26 mouse cellular contexts compared by ENCODE assay signal in the genomic region with DNA sequence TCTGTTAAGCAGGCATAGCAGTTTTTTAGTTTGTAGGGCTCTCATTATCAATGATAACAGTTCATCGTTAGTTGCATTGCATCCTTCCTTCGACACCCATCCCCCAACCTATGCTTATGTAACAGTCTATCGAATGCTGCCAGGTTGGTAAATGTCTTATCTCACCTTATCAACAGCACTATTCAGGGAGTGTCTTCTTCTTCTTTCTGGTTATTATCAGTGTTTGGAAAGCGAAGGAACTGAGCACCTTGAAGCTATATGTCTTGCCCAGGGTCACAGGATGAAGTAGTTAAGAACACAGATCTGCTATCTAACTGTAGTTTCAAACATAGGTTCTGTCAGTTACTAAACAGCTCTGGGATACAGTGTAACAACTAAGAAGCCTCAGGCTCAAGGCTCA. TPM values are rescaled to one million over a fixed set of nuclear protein-coding genes. Genes with fewer than 3 reads are reported as not detected.
DNase-seq lines count a peak whose midpoint lies in the region; ATAC-seq and TF ChIP-seq lines count a peak whose summit lies in the region.
"Had no signal": no experiment of that assay in that cellular context is flagged by ENCODE, and none has a peak within 500 bp of the region (broad histone marks: within the 10 kb centered on the region; RNA-seq: fewer than 3 reads in every experiment).

No protein-coding gene starts in this region.

- H3K27ac ChIP-seq in liver, postnatal 0 days (ENCODE audit: low read depth): no peak overlapping the region
- peak overlapping the region; percentile 89 for H3K27ac ChIP-seq in MEL (ENCODE audit: control insufficient read depth, low read depth, low read length)
- H3K27ac ChIP-seq: hindbrain, embryonic 12.5 days; hindbrain, embryonic 15.5 days had no signal

- peaks cover 64% of the 10 kb centered on the region for H3K27me3 ChIP-seq in liver, postnatal 0 days (ENCODE audit: insufficient read depth, low read length)
- H3K27me3 ChIP-seq in G1E (ENCODE audit: insufficient read depth, low read length) (no peaks in the 10 kb centered on the region), MEL (ENCODE audit: control insufficient read depth in 1 of 2, insufficient read depth in 2 of 2, low read length in 2 of 2) (no peaks in the 10 kb centered on the region)
- H3K27me3 ChIP-seq: Patski had no signal

- no peaks in the 10 kb centered on the region for H3K4me1 ChIP-seq in liver, postnatal 0 days (ENCODE audit: insufficient read depth)
- H3K4me1 ChIP-seq in G1E (ENCODE audit: insufficient read depth, low read depth, low read length) (peaks cover 71% of the 10 kb centered on the region), MEL (ENCODE audit: control insufficient read depth in 1 of 2, insufficient read depth in 2 of 2, low read length in 2 of 2) (peaks cover 34 to 40% of the 10 kb centered on the region in 2 experiments)

- no peak overlapping the region for H3K4me2 ChIP-seq in liver, postnatal 0 days (ENCODE audit: low read depth, low read length)
- H3K4me2 ChIP-seq: heart, embryonic 11.5 days; hindbrain, embryonic 12.5 days; hindbrain, embryonic 15.5 days had no signal

- no peaks in the 10 kb centered on the region for H3K9me3 ChIP-seq in liver, postnatal 0 days (ENCODE audit: low read length)
- H3K9me3 ChIP-seq in G1E (replicated peaks) (no peaks in the 10 kb centered on the region), MEL (replicated peaks; ENCODE audit: insufficient read depth, low read length) (no peaks in the 10 kb centered on the region)
- H3K9me3 ChIP-seq: hindbrain, embryonic 12.5 days; hindbrain, embryonic 15.5 days had no signal

- no peak for TF ChIP-seq POLR2A in MEL (IDR thresholded peaks at IDR 0.05; ENCODE audit: control insufficient read depth in 1 of 2, insufficient read depth in 1 of 2, low read depth in 1 of 2, low read length in 2 of 2, poor library complexity in 1 of 2)

- TF ChIP-seq CTCF in liver, postnatal 0 days (IDR thresholded peaks at IDR 0.05; ENCODE audit: low read depth): no peak
- TF ChIP-seq CTCF in G1E (IDR thresholded peaks at IDR 0.05; ENCODE audit: low read depth, low read length) (no peak), MEL (IDR thresholded peaks at IDR 0.05 in 2 of 3, conservative IDR thresholded peaks at IDR 0.05 in 1 of 3; ENCODE audit: control insufficient read depth in 1 of 3, insufficient read depth in 1 of 3, low read depth in 2 of 3, low read length in 3 of 3, poor library complexity in 1 of 3, severe bottlenecking in 1 of 3) (no peak)

- H3K4me3 ChIP-seq in liver, postnatal 0 days (ENCODE audit: low read depth, low read length): no peak overlapping the region
- H3K4me3 ChIP-seq in G1E (ENCODE audit: low read depth, low read length): no peak overlapping the region; the same call in 1 of the 2 replicates
- no peak overlapping the region for H3K4me3 ChIP-seq in MEL (ENCODE audit: control insufficient read depth in 1 of 2, insufficient read depth in 1 of 2, low read depth in 2 of 2, low read length in 2 of 2)
- H3K4me3 ChIP-seq: gastrocnemius, adult 2 months; hindbrain, embryonic 12.5 days; hindbrain, embryonic 15.5 days had no signal

- no peak overlapping the region for H3K9ac ChIP-seq in liver, postnatal 0 days (replicated peaks)
- no peak overlapping the region; the same call in 1 of the 2 replicates for H3K9ac ChIP-seq in MEL (ENCODE audit: control insufficient read depth, low read depth, low read length, poor library complexity, severe bottlenecking)
- H3K9ac ChIP-seq: forebrain, postnatal 0 days; hindbrain, embryonic 12.5 days; hindbrain, embryonic 15.5 days had no signal

- no peak for DNase-seq in liver, postnatal 0 days
- no peak for DNase-seq in liver
- peak; percentile 23 for DNase-seq in G1E (ENCODE audit: low spot score)
- peak; percentile 73 for DNase-seq in MEL (ENCODE audit: low read depth, low spot score)
- DNase-seq in right cerebral cortex, postnatal 25 days: no peak
- DNase-seq: cerebellum, adult 11 months; cerebellum, adult 2 months; cerebellum, adult 9-11 months; cerebellum, postnatal 25 days; forebrain, postnatal 0 days; gastrocnemius, postnatal 14 days; heart, adult 11 months had no signal

- ATAC-seq in liver, postnatal 0 days: peak; percentile 21; the same call in 1 of the 2 replicates
- peak; percentile 78 for ATAC-seq in G1E (ENCODE audit: extremely low read depth, insufficient number of reproducible peaks, low FRiP score, poor library complexity, severe bottlenecking)
- no peak for ATAC-seq in erythroblast, adult 5-6 weeks (replicated peaks; ENCODE audit: low FRiP score, poor library complexity, severe bottlenecking)
- ATAC-seq: CD4-positive, CD25-positive, alpha-beta regulatory T cell, adult 4 months; forebrain, embryonic 14.5 days; forebrain, postnatal 0 days had no signal

- no peaks in the 10 kb centered on the region for H3K79me2 ChIP-seq in MEL (ENCODE audit: control insufficient read depth, insufficient read depth, low read length, poor library complexity)

- TF ChIP-seq RAD21 in MEL (IDR thresholded peaks at IDR 0.05; ENCODE audit: low read depth, low read length): no peak

- no peaks in the 10 kb centered on the region for H3K36me3 ChIP-seq in liver, postnatal 0 days (replicated peaks; ENCODE audit: insufficient read depth, low read length)
- peaks cover 6% of the 10 kb centered on the region for H3K36me3 ChIP-seq in G1E (replicated peaks)
- H3K36me3 ChIP-seq in MEL (ENCODE audit: control insufficient read depth in 1 of 2, insufficient read depth in 2 of 2, low read length in 2 of 2): peaks cover 0 to 41% of the 10 kb centered on the region in 2 experiments; a peak in 2 of 4 replicates
- H3K36me3 ChIP-seq: hindbrain, embryonic 12.5 days; hindbrain, embryonic 15.5 days had no signal

- no peak for TF ChIP-seq EP300 in liver, postnatal 0 days (IDR thresholded peaks at IDR 0.05; ENCODE audit: low read depth)
- peak; percentile 97 for TF ChIP-seq EP300 in MEL (IDR thresholded peaks at IDR 0.05; ENCODE audit: low read depth in 1 of 2, low read length in 2 of 2)

- WGBS in liver, postnatal 0 days (ENCODE audit: insufficient replicate concordance): 47% methylated on average over 4 of the region's 4 CpGs

TF ChIP-seq in MEL, 35 proteins besides CTCF, POLR2A, EP300 and RAD21:
- TF ChIP-seq TCF12 (IDR thresholded peaks at IDR 0.05; ENCODE audit: low read depth, low read length): peak; percentile 96
- TF ChIP-seq MAZ (IDR thresholded peaks at IDR 0.05; ENCODE audit: low read depth, low read length): no peak; the same call in 1 of the 2 replicates
- TF ChIP-seq RCOR1 (IDR thresholded peaks at IDR 0.05; ENCODE audit: low read depth, low read length): peak; percentile 80
- TF ChIP-seq SMC3 (IDR thresholded peaks at IDR 0.05; ENCODE audit: low read depth, low read length): 0 out of 2 replicates have a peak, but pooled peaks have one; percentile 13
- TF ChIP-seq ETS1 (IDR thresholded peaks at IDR 0.05; ENCODE audit: low read depth, low read length): peak; percentile 89
- peak; percentile 38; the same call in 1 of the 2 replicates for TF ChIP-seq ELF1 (IDR thresholded peaks at IDR 0.05; ENCODE audit: low read depth, low read length)
- TF ChIP-seq MAX (IDR thresholded peaks at IDR 0.05; ENCODE audit: low read length): peak; percentile 52; the same call in 1 of the 2 replicates
- TF ChIP-seq POLR2AphosphoS2 (IDR thresholded peaks at IDR 0.05; ENCODE audit: low read length): peak; percentile 33; the same call in 1 of the 2 replicates
- TF ChIP-seq MEF2A (IDR thresholded peaks at IDR 0.05; ENCODE audit: extremely low read depth, insufficient replicate concordance, low read depth, low read length, poor library complexity, severe bottlenecking): peak; percentile 79; the same call in 1 of the 2 replicates
- peak; percentile 58 for TF ChIP-seq KAT2A (conservative IDR thresholded peaks at IDR 0.05; ENCODE audit: low read depth, low read length)
- peak; percentile 84 for TF ChIP-seq MYB (IDR thresholded peaks at IDR 0.05; ENCODE audit: low read depth, low read length)
- peak; percentile 40; the same call in 1 of the 2 replicates for TF ChIP-seq MAFK (IDR thresholded peaks at IDR 0.05; ENCODE audit: borderline replicate concordance, low read depth, low read length)
- 0 out of 2 replicates have a peak, but pooled peaks have one; percentile 28 for TF ChIP-seq HCFC1 (IDR thresholded peaks at IDR 0.05; ENCODE audit: low read depth, low read length)
- TF ChIP-seq ZC3H11A (IDR thresholded peaks at IDR 0.05; ENCODE audit: low read depth, low read length): no peak
- peak; percentile 30; the same call in 1 of the 2 replicates for TF ChIP-seq TAL1 (IDR thresholded peaks at IDR 0.05; ENCODE audit: low read length)
- peak; percentile 43; the same call in 1 of the 2 replicates for TF ChIP-seq MYC (IDR thresholded peaks at IDR 0.05; ENCODE audit: low read depth, low read length)
- TF ChIP-seq SIN3A (IDR thresholded peaks at IDR 0.05; ENCODE audit: low read length): peak; percentile 91
- TF ChIP-seq USF2 (IDR thresholded peaks at IDR 0.05; ENCODE audit: borderline replicate concordance in 1 of 2, insufficient read depth in 1 of 2, low read depth in 1 of 2, low read length in 2 of 2): no peak
- TF ChIP-seq BHLHE40 (IDR thresholded peaks at IDR 0.05; ENCODE audit: borderline replicate concordance, low read depth, low read length): no peak
- peak; percentile 97 for TF ChIP-seq GATA1 (IDR thresholded peaks at IDR 0.05; ENCODE audit: low read depth, low read length)

RNA-seq across cellular contexts. Expression of a gene that starts 49.0 kb away (rescaled TPM):
- polyA plus RNA-seq in liver, postnatal 0 days (2015; fragmentation: Nextera tagmentation; extraction: Ambion mirVana): 0.07 and 0.11 TPM in 2 replicates
- 29.3 and 33.9 TPM in 2 replicates for total RNA-seq in G1E (2014; fragmentation: Nextera tagmentation)
- 11.0 and 12.2 TPM in 2 replicates for total RNA-seq in G1E (2017)
- 60.1 and 65.8 TPM in 2 replicates for polyA plus RNA-seq in G1E (2012)
- total RNA-seq in MEL (2012; rRNA removed): 2.5 and 2.6 TPM in 2 replicates
- polyA plus RNA-seq in MEL (2012; ENCODE audit: insufficient read depth in 1 of 2, insufficient read length in 2 of 2, low read depth in 1 of 2, low replicate concordance in 2 of 2, missing spikeins in 1 of 2): 1 to 10 TPM in 1 of 2 experiments, not detected in 1; 9.4 TPM
- not detected in 2 replicates for total RNA-seq in erythroblast, adult 5-6 weeks (2015; ENCODE audit: low replicate concordance)
- total RNA-seq in erythroblast, adult 5-6 weeks (2017; ENCODE audit: low replicate concordance): not detected in 2 replicates
- total RNA-seq: common myeloid progenitor, adult 5-6 weeks; forebrain, postnatal 0 days; heart, adult 8-10 months; heart, postnatal 25 days had no signal
- polyA plus RNA-seq: CD4-positive, CD25-positive, alpha-beta regulatory T cell, adult 4 months; forebrain, embryonic 11.5 days; forebrain, embryonic 14.5 days; forebrain, postnatal 0 days; frontal cortex, adult 2 months; heart, postnatal 0 days had no signal

Comparison
In these comparisons a context has a peak if more than half of its experiments do, and no peak if none do; other contexts are left out.
1. DNase-seq: peak in G1E (single experiment) and MEL (single experiment); none in liver, postnatal 0 days (single experiment), liver (single experiment) and right cerebral cortex, postnatal 25 days (single experiment).